Mouse (Mus musculus) small intestine, adult 2 months (tissue): ENCODE measurements around the gene Arhgef2.

Experiments used
- CTCF ChIP-seq: fragments of 200-500 bp; IDR thresholded peaks from 2 replicates; pipeline ENCODE4 v1.5.1; 2012; ENCODE audit warnings: low read depth, mild to moderate bottlenecking, control low read depth, inconsistent platforms, low read length, moderate library complexity, mixed read lengths; ENCODE audit not compliant: insufficient replicate concordance, insufficient read length; ENCODE audit errors: extremely low read depth
- POLR2A ChIP-seq: fragments of 200-500 bp; IDR thresholded peaks from 2 replicates; pipeline ENCODE4 v1.6.1; 2012; ENCODE audit warnings: low read depth, mild to moderate bottlenecking, control low read depth, inconsistent platforms, low read length, moderate library complexity

GRCm38 (mm10) chr3:88653516-88654370 is 48.0 kb downstream of the Arhgef2 start:
- TF ChIP-seq CTCF (no peak), POLR2A (no peak)
